Mouse (Mus musculus) hindbrain, embryonic 10.5 days (tissue): Measurements from ENCODE around the gene Cnnm3. TPM values are rescaled to one million over a fixed set of nuclear protein-coding genes. Genes with fewer than 3 reads are reported as not detected.

Experiments
- DNase-seq: peaks from one replicate; pipeline ENCODE4 v3.0.0-alpha.2; 2017; ENCODE audit warnings: low spot score
- H3K27ac ChIP-seq: fragments of 300-500 bp; sonication (generic); 2 replicates; pipeline ENCODE4 v1.5.1; 2016; ENCODE audit warnings: mild to moderate bottlenecking, moderate library complexity
- H3K27me3 ChIP-seq: fragments of 300-500 bp; sonication (generic); 2 replicates; pipeline ENCODE4 v1.6.1; 2016; ENCODE audit warnings: mild to moderate bottlenecking; ENCODE audit not compliant: poor library complexity, insufficient read depth, severe bottlenecking
- H3K36me3 ChIP-seq: fragments of 300-500 bp; sonication (generic); 2 replicates; pipeline ENCODE4 v1.6.1; 2016; ENCODE audit warnings: mild to moderate bottlenecking, moderate library complexity
- H3K4me1 ChIP-seq: fragments of 300-500 bp; sonication (generic); replicated peaks from 2 replicates; pipeline ENCODE4 v1.6.1; 2016; ENCODE audit warnings: mild to moderate bottlenecking
- H3K4me3 ChIP-seq: fragments of 300-500 bp; sonication (generic); 2 replicates; pipeline ENCODE4 v1.5.1; 2016; ENCODE audit warnings: mild to moderate bottlenecking, moderate library complexity
- H3K9me3 ChIP-seq: fragments of 300-500 bp; sonication (generic); 2 replicates; pipeline ENCODE4 v1.6.1; 2016; ENCODE audit warnings: mild to moderate bottlenecking, moderate library complexity
- WGBS: fragments of 180-500 bp; shearing (Covaris S2); methylation state at CpG from one replicate; pipeline ENCODE4 v1.1.7; 2016; 5-methylcytosine and 5-hydroxymethylcytosine counted together
- polyA plus RNA-seq: library from polyadenylated mRNA; unstranded; fragments of >200 nt; fragmentation: Nextera tagmentation; extraction: Ambion mirVana; gene quantifications from 2 replicates; pipeline ENCODE4 v1.2.1, GENCODE M21; 2016

The Cnnm3 gene
- polyA plus RNA-seq, 1 experiment from 2014 or later, result 3.2 TPM

DNA sequence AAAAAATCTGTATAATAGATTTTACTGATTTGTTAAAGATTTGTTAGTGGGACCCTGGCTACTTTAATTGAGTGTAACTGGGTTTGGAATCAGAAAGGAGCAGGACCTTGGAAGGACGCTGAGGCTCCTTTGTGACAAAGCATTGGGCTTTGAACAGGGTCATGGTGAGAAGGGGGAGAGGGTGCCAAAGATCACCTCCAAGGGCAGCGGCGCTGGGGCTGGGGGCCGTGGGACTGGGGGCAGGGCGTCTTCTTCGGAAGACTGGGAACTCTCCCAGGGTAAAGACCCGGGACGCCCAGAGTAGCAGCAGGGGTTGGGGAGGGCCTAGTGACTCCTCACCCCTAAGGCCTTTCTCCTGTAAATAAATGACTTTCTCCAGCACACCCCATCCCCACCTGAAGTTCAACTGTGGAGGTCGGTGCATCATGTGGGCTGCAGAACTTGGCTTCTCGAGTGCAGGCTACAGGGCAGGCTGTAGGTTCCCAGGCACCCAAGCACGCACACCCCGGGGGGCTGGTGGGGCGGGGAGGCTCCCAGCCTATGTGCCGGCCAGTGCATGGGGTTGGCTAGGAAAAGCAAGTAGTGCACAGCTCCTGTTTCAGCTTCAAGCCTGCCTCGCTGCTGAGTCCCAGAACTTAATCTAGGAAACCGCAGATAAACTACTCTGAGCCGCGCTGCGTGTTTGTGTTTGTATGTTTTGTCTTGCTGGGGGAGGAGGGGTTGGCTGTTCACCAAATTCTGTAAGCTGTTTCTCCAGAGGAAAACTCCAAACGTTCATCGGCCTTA lies 56.3 kb downstream of the Cnnm3 start:
- Histone ChIP-seq H3K27ac (peak overlapping the region; percentile 67), H3K9me3 (no peaks in the 10 kb centered on the region), H3K36me3 (no peaks in the 10 kb centered on the region), H3K4me3 (no peak overlapping the region), H3K4me1 (peaks cover 69% of the 10 kb centered on the region), H3K27me3 (no peaks in the 10 kb centered on the region)
- WGBS, result 44% methylated on average over 21 of the region's 21 CpGs
- DNase-seq, result no peak

DNA sequence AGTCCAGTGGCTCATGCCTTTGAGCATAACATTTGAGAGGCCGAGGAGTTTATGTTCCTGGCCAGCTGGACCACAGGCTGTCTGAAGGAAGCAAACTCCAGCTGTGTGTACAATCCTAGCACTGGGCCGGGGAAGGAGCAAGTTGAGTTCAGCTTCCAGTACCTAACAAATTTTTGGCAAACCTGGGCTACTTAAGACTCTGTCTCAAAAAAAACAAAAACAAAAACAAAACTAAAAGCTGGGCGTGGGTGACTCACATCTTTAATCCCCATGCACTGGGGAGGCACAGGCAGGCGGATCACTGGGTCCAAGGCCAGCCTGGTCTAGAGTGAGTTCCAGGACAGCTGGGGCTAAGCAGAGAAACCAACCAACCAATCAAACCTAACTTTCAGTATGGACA lies 57.1 kb downstream of the Cnnm3 start:
- 87% methylated on average over 4 of the region's 4 CpGs for WGBS
- H3K9me3 ChIP-seq, result no peaks in the 10 kb centered on the region
- peaks cover 72% of the 10 kb centered on the region for H3K4me1 ChIP-seq
- DNase-seq, result no peak
- H3K27ac ChIP-seq, result peak overlapping the region; percentile 67
- no peak overlapping the region for H3K4me3 ChIP-seq
- no peaks in the 10 kb centered on the region for H3K27me3 ChIP-seq
- no peaks in the 10 kb centered on the region for H3K36me3 ChIP-seq

DNA sequence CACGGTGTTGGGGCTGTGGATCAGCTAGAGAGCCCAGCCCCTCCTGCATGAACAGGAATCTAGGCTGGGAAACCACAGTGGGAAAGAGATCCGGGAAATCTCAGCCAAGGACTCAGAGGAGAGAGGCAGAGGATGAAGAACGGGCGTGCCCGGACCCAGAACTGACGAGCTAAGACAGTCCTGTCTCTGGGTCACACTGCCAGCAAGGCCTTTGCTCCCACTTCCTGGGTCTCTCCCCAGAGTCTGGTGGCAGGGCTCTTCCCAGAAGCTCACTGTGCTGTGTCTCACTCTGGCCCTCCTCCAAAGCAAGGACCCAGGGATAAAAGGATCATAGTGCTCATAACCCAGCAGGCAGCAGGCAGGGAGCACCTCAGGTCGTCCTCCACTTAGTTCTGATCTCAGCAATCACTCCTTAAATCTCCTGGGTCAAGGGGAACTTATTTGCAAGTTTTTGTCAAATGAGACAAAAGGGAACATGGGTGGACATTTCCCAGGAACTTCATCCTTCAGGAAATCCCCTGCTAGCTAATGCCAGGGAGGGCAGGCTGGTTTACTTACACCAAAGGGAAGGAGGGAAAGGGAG lies 58.1 kb downstream of the Cnnm3 start:
- 56% methylated on average over 7 of the region's 7 CpGs for WGBS
- H3K36me3 ChIP-seq, result no peaks in the 10 kb centered on the region
- H3K4me3 ChIP-seq, result no peak overlapping the region
- DNase-seq, result no peak
- H3K4me1 ChIP-seq, result peaks cover 77% of the 10 kb centered on the region
- H3K27me3 ChIP-seq, result no peaks in the 10 kb centered on the region
- H3K9me3 ChIP-seq, result no peaks in the 10 kb centered on the region
- H3K27ac ChIP-seq, result peak overlapping the region; percentile 43

DNA sequence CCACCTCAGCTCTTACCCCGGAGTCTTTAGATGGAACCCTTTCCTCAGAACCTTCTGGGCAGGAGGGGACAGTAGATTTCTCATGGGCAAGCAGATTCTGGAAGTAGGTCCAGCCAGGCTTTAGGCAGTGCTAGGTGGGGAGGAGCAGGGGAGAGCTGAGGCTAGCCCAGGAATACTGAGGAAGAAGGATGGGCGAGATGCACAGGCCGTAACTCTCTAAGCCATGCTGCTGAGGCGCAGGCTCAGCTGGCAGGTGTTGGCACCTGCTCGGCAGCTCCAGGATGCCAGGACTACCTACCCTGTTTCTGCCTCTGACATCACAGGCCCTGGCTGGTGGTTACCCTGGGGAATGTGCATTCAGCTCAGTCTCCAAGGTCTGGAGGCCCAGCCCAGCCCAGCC lies 58.7 kb downstream of the Cnnm3 start:
- H3K4me1 ChIP-seq, result peaks cover 80% of the 10 kb centered on the region

DNA sequence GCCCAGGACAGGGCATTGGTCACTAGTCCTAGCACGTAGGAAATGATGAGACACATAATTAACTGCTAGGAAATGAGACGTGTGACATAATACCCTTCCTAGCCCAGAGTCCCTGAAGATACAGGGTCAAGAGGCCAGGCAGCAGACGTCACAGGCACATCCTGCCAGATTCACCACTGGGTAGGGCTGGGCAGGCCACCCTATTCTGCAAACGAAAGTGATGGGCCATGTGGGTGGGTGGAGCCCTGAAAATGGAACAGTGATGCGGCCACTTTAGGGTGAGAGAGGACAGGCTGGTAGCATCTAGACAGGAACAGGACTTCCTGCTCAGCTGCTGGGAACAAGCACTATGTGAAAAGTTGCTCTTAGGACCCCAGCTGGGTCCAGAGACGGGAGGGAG lies 60.0 kb downstream of the Cnnm3 start:
- peak overlapping the region; percentile 40; the same call in 1 of the 2 replicates for H3K27ac ChIP-seq
- H3K4me3 ChIP-seq, result no peak overlapping the region
- H3K9me3 ChIP-seq, result no peaks in the 10 kb centered on the region
- DNase-seq, result no peak
- WGBS, result 41% methylated on average over 6 of the region's 6 CpGs
- no peaks in the 10 kb centered on the region for H3K27me3 ChIP-seq
- H3K4me1 ChIP-seq, result peaks cover 86% of the 10 kb centered on the region
- no peaks in the 10 kb centered on the region for H3K36me3 ChIP-seq

More for the DNA sequence above, 58.7 kb downstream of the Cnnm3 start:
- Histone ChIP-seq H3K4me3 (no peak overlapping the region), H3K27me3 (no peaks in the 10 kb centered on the region), H3K36me3 (no peaks in the 10 kb centered on the region), H3K9me3 (no peaks in the 10 kb centered on the region), H3K27ac (no peak overlapping the region)
- no peak for DNase-seq
- WGBS, result 94% methylated on average over 5 of the region's 5 CpGs

DNA sequence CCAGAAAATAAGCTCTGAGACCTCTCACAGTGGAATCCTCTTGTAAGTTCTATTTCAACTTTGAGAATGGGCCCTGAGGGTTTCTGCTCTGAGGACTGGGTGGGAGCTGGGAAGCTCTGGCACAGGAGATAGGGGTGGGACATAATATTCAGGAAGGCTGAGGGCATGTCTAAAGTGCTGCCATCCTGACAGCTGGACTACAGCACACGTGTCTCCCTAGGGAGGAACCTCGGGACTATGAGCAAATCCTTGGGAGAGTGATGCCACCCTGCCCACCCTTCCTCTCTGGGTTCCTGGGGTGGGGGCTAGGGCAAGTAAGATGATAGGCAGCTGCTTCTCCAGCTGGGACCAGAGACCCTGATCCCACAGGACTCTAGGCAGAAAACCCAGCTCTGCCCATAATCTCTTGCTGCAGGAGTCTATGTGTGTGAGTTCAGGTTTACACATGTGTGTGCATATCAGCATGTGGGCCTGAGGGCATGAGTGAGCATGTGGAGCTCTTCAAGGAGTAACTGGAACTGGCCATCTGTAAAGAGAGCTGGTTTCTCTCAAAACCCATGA lies 60.6 kb downstream of the Cnnm3 start:
- Histone ChIP-seq H3K4me3 (no peak overlapping the region), H3K27ac (peak overlapping the region; percentile 40), H3K4me1 (peaks cover 86% of the 10 kb centered on the region), H3K27me3 (no peaks in the 10 kb centered on the region), H3K36me3 (no peaks in the 10 kb centered on the region), H3K9me3 (no peaks in the 10 kb centered on the region)
- DNase-seq, result no peak
- 78% methylated on average over 2 of the region's 2 CpGs for WGBS

DNA sequence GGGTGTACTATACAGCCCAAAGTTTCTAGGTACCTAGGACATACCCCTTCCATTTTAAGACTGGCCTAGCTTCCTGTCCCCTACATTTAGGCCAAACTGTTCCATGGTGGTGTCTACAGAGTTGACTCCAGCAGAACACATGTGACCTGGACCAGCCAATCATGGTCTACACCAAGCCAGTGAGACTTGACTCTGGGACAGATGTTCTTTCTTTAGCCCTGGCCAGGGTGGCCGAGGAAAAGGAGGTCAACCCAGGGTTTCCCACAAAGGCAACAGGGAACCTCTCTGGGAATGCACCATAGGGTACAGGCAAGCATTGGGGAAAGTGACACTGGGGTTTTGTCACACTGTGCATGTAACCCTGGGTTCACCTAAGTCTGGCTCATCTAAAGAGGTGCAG lies 61.0 kb downstream of the Cnnm3 start:
- 55% methylated on average over 1 of the region's 1 CpGs for WGBS
- Histone ChIP-seq H3K27ac (no peak overlapping the region), H3K4me1 (peaks cover 86% of the 10 kb centered on the region), H3K4me3 (no peak overlapping the region), H3K9me3 (no peaks in the 10 kb centered on the region), H3K36me3 (no peaks in the 10 kb centered on the region), H3K27me3 (no peaks in the 10 kb centered on the region)
- DNase-seq, result no peak

DNA sequence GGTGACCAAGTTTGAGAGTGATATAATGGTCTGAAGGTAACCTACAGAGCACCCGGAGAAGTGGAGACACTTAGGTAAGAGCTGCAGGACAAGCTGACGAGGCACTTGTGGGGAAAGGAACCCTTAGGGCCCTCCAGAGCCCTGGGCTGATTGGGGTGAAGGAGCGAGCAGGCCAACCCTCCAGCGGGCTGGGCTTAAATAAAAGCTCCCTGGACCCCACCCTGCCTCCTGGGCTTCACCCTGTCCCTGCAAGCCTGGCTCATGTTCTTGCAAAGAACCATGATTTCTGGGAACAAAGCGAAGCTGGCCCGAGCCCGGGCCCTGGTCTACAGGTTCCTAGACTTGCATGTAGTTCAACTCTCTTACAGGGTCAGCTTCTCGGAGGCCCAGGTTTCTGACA lies 61.9 kb downstream of the Cnnm3 start:
- Histone ChIP-seq H3K27ac (peak overlapping the region; percentile 64; the same call in 1 of the 2 replicates), H3K4me3 (no peak overlapping the region), H3K9me3 (no peaks in the 10 kb centered on the region), H3K4me1 (peaks cover 81% of the 10 kb centered on the region), H3K36me3 (no peaks in the 10 kb centered on the region), H3K27me3 (no peaks in the 10 kb centered on the region; the same call in 1 of the 2 replicates)
- WGBS, result 84% methylated on average over 8 of the region's 8 CpGs
- no peak for DNase-seq

DNA sequence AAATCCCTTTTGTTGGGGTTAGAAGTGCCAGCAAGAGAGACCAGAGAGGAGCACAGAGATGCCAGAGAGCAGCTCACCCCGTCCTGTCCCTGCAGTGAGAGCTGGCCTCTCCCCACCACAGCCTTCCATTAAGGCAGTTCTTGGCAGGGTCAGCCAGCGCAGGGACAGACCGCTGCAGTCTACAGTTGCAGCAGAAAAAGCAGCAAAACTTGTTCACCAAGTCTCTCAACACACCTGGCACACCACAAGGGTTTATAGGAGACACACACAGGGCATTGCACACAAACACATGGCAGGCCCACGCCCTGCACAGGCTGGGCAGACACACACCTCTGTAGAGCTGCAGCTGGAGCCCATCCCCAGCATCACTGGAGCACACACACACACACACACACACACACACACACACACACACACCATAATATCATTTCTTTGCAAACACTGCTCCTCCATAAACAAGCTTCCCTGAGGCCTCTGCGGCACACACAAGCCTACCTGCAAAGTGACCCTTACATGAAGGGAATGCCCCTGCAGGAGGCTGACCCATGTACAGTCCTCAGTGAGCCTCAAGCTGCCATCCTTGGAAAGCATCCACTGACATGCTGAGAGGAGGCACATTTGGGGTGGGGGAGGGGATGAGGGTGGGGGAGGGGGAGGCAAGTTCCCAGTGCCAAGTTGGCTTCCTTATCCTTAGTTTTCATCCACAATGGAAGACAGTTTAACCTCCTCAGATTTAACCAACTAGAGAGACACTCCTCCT lies 62.7 kb downstream of the Cnnm3 start:
- H3K4me1 ChIP-seq, result peaks cover 74% of the 10 kb centered on the region

DNA sequence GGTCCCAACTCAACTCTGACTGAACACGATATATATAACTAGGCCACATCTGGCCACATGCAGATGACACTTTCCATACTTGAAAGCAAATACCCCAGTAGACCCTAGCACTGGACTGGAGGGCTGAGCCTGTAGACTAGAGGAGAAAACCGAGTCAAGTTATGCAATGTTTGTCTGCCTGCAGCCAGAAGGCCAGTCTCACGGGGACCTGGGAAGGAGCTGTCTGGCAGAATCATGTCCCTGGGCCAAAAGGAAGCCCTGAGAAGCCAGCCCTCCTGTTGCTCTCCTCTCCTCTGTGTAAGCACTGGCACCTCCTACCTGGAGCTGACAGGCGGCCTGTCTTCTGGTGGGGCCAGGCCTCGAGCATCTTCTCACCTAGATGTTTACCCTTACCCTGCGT lies 63.7 kb downstream of the Cnnm3 start:
- Histone ChIP-seq H3K36me3 (no peaks in the 10 kb centered on the region), H3K9me3 (no peaks in the 10 kb centered on the region), H3K4me3 (no peak overlapping the region), H3K27ac (peak overlapping the region; percentile 57; the same call in 1 of the 2 replicates), H3K4me1 (peaks cover 74% of the 10 kb centered on the region), H3K27me3 (no peaks in the 10 kb centered on the region; the same call in 1 of the 2 replicates)
- 57% methylated on average over 6 of the region's 6 CpGs for WGBS
- DNase-seq, result no peak

More for the DNA sequence above, 62.7 kb downstream of the Cnnm3 start:
- H3K9me3 ChIP-seq, result no peaks in the 10 kb centered on the region
- no peaks in the 10 kb centered on the region; the same call in 1 of the 2 replicates for H3K27me3 ChIP-seq
- H3K36me3 ChIP-seq, result no peaks in the 10 kb centered on the region
- H3K27ac ChIP-seq, result peak overlapping the region; percentile 64
- no peak overlapping the region for H3K4me3 ChIP-seq
- WGBS, result 75% methylated on average over 5 of the region's 5 CpGs
- no peak for DNase-seq

DNA sequence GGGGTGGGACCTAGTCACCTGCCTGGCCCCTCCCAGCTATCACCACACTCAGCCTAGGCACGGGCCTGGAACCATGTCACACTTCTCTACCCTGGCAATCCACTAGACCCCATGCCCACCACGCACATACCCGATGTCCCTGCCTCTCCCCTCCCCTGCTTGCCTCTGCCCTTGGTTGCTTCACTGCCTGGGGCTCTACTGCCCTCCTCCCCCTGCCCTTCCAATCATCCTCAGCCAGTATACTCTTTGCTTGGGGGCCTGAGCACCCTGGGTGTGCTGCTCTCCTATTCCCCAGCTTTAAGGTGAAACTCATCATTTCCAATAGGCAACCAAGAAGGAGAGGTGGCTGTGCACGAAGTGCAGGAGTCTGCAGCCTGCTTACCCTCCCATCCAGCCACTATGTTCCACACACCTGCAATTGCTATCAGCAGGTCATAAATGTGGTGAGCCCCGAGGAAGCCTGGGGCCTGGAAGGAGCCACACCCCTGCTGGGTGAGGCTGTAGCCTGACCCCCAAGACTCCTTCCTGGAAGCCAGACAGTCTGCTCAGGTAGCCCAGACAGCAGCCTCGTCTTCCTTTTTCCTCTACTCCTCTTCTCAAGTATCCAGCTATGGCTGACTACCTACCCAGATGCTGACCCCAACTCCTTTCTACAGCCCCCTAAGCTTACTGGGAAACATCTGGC lies 65.5 kb downstream of the Cnnm3 start:
- Histone ChIP-seq H3K36me3 (no peaks in the 10 kb centered on the region), H3K9me3 (no peaks in the 10 kb centered on the region), H3K27ac (peak overlapping the region; percentile 57), H3K27me3 (peaks cover 3% of the 10 kb centered on the region), H3K4me1 (peaks cover 80% of the 10 kb centered on the region), H3K4me3 (no peak overlapping the region)
- 72% methylated on average over 6 of the region's 6 CpGs for WGBS
- DNase-seq, result no peak
